Mouse (Mus musculus) cerebellum, postnatal 4 days (tissue): ENCODE data around the gene Ltb4r2.
A peak's percentile ranks its signal among the peaks of the same experiment; 100 is the strongest.

Experiments
- DNase-seq, 2 experiments: peaks; one replicate each; pipeline ENCODE4 v3.0.0; 2022; ENCODE audit warnings: low spot score in 2 of 2, mixed read lengths in 1 of 2

Gene Ltb4r2

DNA sequence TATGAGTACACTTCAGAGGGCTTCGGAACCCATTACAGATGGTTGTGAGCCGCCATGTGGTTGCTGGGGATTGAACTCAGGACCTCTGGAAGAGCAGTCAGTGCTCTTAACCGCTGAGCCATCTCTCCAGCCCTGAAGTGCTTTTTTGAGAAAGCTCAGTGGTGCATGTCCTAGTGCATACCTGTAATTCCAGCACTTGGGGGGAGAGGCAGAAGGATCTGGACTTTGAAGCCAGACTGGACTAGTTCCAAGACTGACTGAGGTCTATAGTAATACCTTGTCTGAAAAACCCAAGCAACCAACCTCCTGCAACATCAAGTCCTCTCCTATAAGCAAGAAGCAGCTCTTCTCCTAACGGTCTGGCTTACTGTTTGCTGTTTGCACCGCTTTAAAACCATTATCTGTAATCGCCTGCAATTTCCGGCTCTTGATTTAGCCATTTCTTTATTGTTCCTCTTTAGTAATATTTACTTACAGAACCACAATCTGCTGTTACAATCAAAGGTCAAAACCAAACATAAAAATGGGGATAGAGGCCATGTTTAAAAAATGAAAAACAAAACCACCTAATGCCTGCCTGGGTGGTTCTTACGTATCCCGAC, 24.0 kb upstream of the Ltb4r2 start:
- DNase-seq, result no peak

DNA sequence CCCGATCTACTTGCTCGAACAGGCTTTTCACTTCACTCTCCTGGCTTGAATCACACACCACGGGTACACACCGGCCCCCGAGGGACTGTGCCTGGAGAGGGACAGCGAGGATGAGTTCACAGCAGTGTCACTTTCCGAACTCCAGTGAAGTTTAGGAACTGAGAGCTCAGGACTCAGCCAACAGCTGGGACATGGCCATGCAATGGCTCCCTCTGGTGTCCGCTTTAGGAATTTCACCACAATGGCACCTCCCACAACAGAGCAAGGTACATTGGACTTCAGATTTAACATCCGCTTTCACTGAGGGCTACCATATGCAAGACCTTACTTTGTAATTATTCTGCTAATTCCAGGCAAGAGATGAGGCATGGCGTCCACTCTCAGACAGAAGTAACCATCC, 17.5 kb upstream of the Ltb4r2 start:
- DNase-seq, result peak; percentile 83 to 90

DNA sequence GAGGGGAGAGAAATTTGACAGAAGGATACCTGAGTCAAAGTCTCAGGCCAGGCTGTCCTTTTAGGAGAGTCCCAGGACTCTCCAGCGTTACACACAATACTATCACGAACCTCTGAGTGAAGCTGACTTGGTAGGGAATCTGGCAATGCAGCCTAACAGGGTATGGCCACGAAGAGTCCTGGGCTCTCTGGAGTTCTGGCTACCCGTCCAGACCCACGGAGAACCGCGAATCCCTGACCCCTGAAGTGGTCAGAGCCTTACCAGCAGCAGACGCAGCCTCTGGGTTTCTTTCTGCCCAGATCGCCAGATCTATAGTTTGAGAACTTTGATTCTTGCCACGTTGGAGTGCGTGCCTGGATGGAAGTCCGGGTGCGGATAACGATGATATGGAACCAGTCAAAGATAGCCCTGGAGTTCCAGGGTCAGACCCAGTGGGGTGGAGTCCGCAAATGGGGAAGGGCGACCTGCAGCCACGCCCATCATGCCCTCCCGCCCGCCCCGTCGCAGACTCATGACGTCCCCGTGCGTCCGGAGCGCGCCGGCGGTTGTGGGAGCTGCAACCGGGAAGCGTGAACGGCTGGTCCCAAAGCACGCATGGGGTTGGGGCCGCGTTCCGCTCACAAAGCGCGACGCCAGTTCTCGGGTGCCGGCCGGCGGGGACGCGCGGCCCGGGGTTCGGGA, 15.9 kb upstream of the Ltb4r2 start, which contains the start of the genes Dhrs1 and Nop9:
Dhrs1 (minus strand) TSS at position 511 of the 681 bp plus-strand sequence.
Nop9 (plus strand) TSS at position 514 of the 681 bp plus-strand sequence.
- peak; percentile 65 to 87 for DNase-seq

DNA sequence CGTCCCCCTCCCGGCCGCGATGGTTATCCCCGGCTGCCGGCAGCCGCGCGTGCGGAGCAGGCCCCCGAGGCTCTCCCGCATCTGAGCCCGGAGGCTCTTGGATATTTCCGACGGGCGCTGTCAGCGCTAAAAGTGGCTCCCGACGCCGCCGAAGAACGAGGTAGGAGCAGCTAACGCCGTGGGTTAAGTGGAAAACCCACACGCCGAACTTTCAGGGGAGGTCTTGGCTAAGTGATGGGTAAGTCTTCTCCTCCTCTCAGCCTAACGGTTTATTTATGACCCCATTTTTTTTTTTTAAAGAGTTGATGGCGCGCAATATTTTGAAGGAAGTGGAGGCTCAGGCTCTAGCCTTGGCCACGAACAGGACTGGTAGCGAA, 15.4 kb upstream of the Ltb4r2 start:
- no peak for DNase-seq

- no peak for DNase-seq
Observed at GRCm38 (mm10) chr14:55747051-55747847, 14.0 kb upstream of the Ltb4r2 start.

DNA sequence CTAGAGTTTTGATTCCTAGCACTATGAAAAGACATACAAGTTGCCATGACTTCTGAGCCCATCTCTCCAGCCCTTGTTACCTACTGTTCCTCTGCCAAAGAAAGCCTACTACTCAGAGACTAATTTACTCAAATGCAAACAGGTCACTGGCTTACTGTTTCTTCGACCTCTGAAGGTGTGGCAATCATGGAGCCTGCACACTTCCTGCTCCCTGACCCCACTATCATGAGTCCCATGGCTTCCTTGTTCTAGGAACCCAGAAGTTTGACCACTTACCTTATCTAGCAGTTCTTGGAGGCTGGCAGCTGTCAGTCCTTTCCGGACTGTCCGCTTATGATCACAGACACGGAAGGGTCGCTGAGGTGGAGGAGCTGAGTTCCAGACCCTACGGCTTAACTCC, 3.7 kb upstream of the Ltb4r2 start:
- no peak for DNase-seq

DNA sequence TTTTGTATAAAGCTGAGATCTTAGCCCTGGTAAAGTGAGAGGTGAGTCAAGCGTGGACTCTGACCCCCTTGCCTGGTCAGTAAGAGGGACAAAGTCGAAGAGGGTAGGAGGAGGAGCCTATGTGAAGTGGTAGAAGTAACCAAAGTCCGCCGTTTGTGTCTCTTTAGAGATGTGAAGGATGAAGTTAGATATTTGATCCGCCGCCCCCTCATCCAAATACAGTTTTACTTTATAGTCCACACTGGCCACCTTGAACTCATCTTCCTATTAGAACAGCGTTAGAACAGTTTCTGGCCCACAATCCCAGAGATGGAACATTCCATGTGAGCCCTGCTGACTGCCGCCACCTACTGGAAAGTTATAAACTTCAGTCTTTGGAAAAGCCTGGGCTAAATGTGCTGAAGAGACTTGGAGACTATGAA, 2.9 kb upstream of the Ltb4r2 start, which contains the start of gene Cideb:
Cideb (minus strand) TSS at position 96 of the 422 bp plus-strand sequence.
- DNase-seq, result no peak

DNA sequence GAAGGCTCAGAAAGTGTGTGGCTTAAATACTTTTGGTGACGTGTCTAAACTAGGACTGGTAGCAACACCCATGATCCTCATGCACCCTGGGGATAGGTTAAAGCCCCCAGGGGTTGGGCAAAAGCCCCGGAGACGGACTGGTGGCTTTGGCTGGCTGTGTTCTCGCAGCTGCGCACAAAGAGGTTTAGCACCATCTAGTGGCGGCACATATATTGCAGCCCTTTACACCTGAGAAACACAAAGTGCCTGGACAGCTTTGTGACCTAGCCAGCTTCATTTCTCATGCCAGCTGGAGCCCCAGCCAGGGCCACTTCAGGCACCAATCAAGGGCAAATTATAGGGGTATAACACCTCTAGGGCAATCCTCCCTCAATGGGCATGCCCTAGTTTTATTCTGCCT, 1.1 kb upstream of the Ltb4r2 start:
- DNase-seq, result peak; percentile 78 to 88

DNA sequence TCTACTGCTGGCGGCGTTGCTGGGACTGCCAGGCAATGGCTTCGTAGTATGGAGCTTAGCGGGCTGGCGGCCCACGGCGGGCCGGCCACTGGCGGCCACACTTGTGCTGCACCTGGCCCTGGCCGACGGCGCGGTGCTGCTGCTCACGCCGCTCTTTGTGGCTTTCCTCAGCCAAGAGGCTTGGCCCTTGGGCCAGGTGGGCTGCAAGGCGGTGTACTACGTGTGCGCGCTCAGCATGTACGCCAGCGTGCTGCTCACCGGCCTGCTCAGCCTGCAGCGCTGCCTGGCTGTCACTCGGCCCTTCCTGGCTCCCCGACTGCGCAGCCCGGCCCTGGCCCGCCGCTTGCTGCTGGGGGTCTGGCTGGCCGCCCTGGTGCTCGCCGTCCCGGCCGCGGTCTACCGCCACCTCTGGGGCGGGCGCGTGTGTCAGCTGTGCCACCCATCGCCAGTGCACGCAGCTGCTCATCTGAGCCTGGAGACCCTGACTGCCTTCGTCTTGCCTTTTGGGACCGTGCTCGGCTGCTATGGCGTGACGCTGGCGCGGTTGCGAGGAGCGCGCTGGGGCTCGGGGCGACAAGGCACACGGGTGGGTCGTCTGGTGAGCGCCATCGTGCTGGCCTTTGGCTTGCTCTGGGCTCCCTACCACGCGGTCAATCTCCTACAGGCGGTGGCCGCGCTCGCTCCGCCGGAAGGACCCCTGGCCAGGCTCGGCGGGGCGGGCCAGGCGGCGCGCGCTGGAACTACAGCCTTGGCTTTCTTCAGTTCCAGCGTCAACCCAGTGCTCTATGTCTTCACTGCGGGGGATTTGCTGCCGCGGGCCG, 983 bp downstream of the Ltb4r2 start:
- peak in 1 of 2 experiments; percentile 51 for DNase-seq

DNA sequence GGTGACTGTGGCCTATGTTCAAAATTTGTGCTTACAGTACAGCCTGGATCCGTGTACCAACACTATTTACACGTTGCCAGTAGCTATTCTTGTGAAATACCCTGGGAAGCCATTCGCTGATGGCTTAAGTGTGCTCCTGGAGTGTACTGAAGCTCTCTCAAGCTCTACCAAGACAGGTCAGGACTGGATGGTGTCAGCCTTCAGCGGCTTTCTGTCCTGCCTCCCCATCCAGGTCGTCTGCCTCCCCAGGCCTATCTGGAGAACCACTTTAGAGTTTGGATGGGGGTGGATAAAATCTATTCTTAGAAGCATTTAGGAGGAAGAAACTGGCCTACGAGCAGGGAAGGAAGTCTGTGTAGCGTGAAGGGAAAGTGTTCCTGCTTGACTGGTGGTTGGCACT, 1.9 kb downstream of the Ltb4r2 start:
- no peak for DNase-seq

GRCm38 (mm10) chr14:55765696-55766095, 4.5 kb downstream of the Ltb4r2 start, which contains the start of gene Ltb4r1:
Gene Ltb4r1 (plus strand): TSS chr14:55765962.
- no peak for DNase-seq

GRCm38 (mm10) chr14:55767519-55768414, 6.5 kb downstream of the Ltb4r2 start:
- DNase-seq, result peak in 1 of 2 experiments; percentile 60

DNA sequence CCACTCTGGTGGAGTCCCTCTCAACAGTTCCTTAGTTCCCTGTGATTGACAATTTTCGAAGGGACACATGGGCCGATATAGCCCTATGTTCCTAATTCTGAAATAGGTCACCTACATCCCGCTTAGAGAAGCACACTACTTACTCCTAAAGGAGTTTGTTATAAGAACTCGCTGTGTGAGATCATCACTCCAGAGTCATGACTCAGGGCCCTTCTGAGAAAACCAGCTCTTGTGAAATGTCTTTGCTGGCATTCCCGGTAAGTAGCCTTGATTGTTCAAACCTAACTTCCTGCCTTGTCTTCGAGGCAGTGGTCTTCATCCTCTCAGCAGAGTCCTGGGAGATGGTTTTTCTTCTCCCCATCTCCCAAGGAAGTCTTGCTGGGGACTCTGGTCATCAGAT, 7.3 kb downstream of the Ltb4r2 start:
- no peak for DNase-seq

DNA sequence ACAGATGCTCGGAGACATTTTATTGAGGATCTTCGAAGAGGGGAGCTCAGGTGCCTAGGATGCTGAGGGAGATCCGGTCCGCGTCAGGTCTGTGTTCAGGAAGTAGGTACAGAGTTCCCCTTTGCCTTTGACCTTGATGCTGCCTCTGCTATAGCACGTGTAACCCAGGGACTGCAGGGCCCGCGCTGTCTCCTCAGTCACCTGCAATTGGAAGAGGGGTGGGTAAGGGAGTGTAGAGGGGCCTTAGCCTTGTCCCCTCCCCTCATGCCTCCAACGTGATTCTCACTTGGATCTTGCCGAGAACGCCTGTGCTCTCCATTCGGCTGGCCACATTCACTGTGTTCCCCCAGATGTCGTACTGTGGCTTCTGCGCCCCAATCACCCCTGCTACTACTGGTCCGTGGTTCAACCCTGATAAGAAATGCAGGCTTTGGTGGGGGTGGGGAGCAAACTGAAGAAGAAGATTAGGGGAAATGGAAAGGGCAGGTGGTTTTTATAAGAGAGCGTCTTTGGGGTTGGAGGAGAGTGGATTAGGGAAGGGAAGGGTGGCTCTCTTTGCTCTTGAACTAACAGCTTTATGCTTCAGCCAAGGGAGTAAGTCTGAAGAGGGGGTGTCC, 8.0 kb downstream of the Ltb4r2 start:
- DNase-seq, result no peak

GRCm38 (mm10) chr14:55776711-55777110, 15.5 kb downstream of the Ltb4r2 start:
- DNase-seq, result no peak

DNA sequence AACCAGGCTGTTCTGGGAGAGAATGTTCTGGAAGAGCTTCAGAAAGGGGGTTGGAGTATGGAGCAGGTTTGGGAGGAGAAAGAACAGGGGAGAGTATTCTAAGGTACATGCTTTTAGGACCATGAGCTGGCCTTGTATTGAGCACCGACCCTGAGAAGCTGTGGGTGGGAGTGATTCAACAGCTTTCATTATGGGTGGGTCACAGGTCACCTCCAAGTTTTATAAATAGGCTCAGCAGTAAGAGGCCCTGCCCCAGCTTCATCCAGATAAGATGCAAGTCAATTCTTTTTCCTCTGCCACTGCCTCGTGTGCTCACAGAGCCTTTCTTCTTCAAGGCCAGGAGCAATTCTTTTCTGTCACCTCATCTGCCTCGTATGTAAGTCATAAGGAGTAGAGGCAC, 15.9 kb downstream of the Ltb4r2 start:
- DNase-seq, result no peak

DNA sequence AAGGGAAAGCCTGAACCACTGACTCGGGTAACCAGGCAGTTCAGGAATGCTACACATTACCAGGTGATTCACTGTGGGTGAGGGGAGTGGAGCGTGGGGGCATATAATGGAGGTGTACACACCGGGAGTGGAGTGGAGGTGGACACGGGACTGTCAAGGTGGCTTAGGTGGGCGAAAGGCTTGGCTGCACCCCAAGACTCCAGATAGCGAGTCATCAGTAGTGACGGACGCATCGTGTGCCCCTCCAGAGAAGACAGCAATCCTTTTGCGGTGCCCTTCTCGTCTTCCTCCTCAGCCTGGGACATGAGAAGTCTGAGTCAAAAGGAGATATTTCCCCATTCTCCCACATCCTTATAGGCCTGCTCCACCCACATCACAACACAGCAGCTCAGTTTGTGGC, 16.6 kb downstream of the Ltb4r2 start:
- DNase-seq, result no peak

GRCm38 (mm10) chr14:55778686-55779085, 17.5 kb downstream of the Ltb4r2 start:
- no peak for DNase-seq

- DNase-seq, result no peak
Observed at GRCm38 (mm10) chr14:55779656-55780055, 18.4 kb downstream of the Ltb4r2 start.

DNA sequence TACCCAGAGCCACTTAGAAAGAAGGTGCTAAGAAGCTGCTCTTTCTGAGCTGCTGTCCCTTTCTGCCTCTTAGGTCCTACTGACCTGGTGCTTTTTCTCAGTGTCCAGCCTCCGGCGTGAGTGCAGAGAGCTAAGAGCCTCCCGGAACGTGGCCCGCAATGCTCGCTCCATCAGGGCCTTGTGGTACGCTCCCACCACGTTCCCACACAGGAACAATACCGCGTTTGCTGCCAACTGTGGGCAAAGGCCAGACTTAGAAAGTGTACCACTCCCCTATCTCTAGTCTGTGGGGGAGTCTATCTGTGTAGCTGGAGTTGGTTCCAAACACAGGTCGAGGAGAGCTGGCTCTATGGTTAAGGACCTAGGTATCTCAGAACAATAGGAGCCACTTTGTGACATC, 19.5 kb downstream of the Ltb4r2 start:
- DNase-seq, result no peak
